Mouse (Mus musculus) left cerebral cortex, postnatal 25 days (tissue): ENCODE measurements around the gene Cpsf4. TPM values are rescaled to one million over a fixed set of nuclear protein-coding genes. Genes with fewer than 3 reads are reported as not detected.
"Not testable (repeated sequence)": the region's sequence is repeated elsewhere in the genome, so short reads cannot be mapped to it uniquely, and the experiment has no call there.

ENCODE experiments used
- DNase-seq, 2 experiments: peaks; one replicate each; pipeline ENCODE4 v3.0.0; 2022; ENCODE audit warnings: low spot score in 2 of 2, mixed read lengths in 1 of 2
- intact Hi-C: fragments of 180-260 bp; cut with DNase I; formaldehyde crosslinking; loops from one replicate; pipeline ENCODE4 v1.15.1; 2025
- total RNA-seq, 2 experiments: library from RNA; stranded (reverse); gene quantifications; 2 replicates each; pipeline ENCODE4 v1.2.3; 2021

Cpsf4 gene
- total RNA-seq, 2 experiments from 2014 or later: 21.4 to 21.7 TPM

- no peak for DNase-seq
- intact Hi-C loops: no loop called here
Measured at GRCm38 (mm10) chr5:145165184-145165583, 1.8 kb upstream of the Cpsf4 start.

GRCm38 (mm10) chr5:145167306-145167661 lies 271 bp downstream of the Cpsf4 start:
- DNase-seq: no peak

GRCm38 (mm10) chr5:145178461-145178980 lies 11.5 kb downstream of the Cpsf4 start:
- intact Hi-C loops: no loop called here
- DNase-seq: no peak

More at GRCm38 (mm10) chr5:145167306-145167661, 271 bp downstream of the Cpsf4 start:
- intact Hi-C loops: loop anchor here (2.0 kb wide), 2 partner anchors 24 to 26 kb away; partner anchors contain the start of genes Bud31 and Pdap1

- DNase-seq: no peak
- intact Hi-C loops: no loop called here
Measured at GRCm38 (mm10) chr5:145185244-145185643, 18.2 kb downstream of the Cpsf4 start.

GRCm38 (mm10) chr5:145189416-145189815 lies 22.4 kb downstream of the Cpsf4 start:
- intact Hi-C loops: no loop called here
- DNase-seq: no peak

GRCm38 (mm10) chr5:145190373-145190772 lies 23.4 kb downstream of the Cpsf4 start:
- DNase-seq: no peak
- intact Hi-C loops: loop anchor here (2.0 kb wide), 1 partner anchor 24 kb away; the partner anchor contains the start of genes Cpsf4 and Ptcd1

- intact Hi-C loops: loop anchor here (1.0 to 2.0 kb wide), 2 partner anchors 24 to 40 kb away; partner anchors contain the start of genes Cpsf4, Ptcd1 and Zfp655
Measured at GRCm38 (mm10) chr5:145190875-145191798, 24.1 kb downstream of the Cpsf4 start.

GRCm38 (mm10) chr5:145191962-145192361 lies 24.9 kb downstream of the Cpsf4 start, which contains the start of gene Atp5j2:
TSS of gene Atp5j2 (minus strand) at chr5:145192062.
- DNase-seq: no peak
- intact Hi-C loops: loop anchor here (1.0 to 2.0 kb wide), 2 partner anchors 25 to 39 kb away; partner anchors contain the start of genes Cpsf4, Ptcd1 and Zfp655

More at GRCm38 (mm10) chr5:145190875-145191798, 24.1 kb downstream of the Cpsf4 start:
- peak; percentile 93 to 96 for DNase-seq

GRCm38 (mm10) chr5:145200387-145200786 lies 33.4 kb downstream of the Cpsf4 start:
- DNase-seq: no peak
- intact Hi-C loops: no loop called here

- intact Hi-C loops: no loop called here
- DNase-seq: peak; percentile 71 to 88
Measured at GRCm38 (mm10) chr5:145201321-145201991, 34.4 kb downstream of the Cpsf4 start, which contains the start of gene Zkscan14. TSS of gene Zkscan14 (minus strand) at chr5:145201868.

GRCm38 (mm10) chr5:145202446-145202845 lies 35.4 kb downstream of the Cpsf4 start:
- no peak for DNase-seq
- intact Hi-C loops: no loop called here

GRCm38 (mm10) chr5:145203936-145204691 lies 37.1 kb downstream of the Cpsf4 start, which contains the start of gene Zkscan5:
TSS of gene Zkscan5 (plus strand) at chr5:145204562.
- peak; percentile 96 to 99 for DNase-seq
- intact Hi-C loops: loop anchor here (2.0 kb wide), 1 partner anchor 27 kb away; the partner anchor contains the start of gene Zfp655

- no peak for DNase-seq
- intact Hi-C loops: loop anchor here (2.0 kb wide), 1 partner anchor 26 kb away; the partner anchor contains the start of gene Zfp655
Measured at GRCm38 (mm10) chr5:145205041-145205440, 38.0 kb downstream of the Cpsf4 start.

- intact Hi-C loops: no loop called here
- no peak for DNase-seq
Measured at GRCm38 (mm10) chr5:145207385-145207784, 40.4 kb downstream of the Cpsf4 start.

- no peak for DNase-seq
- intact Hi-C loops: no loop called here
Measured at GRCm38 (mm10) chr5:145207954-145208353, 40.9 kb downstream of the Cpsf4 start.

GRCm38 (mm10) chr5:145208391-145208790 lies 41.4 kb downstream of the Cpsf4 start:
- DNase-seq, intact Hi-C loops: not testable (repeated sequence)

- intact Hi-C loops: no loop called here
- no peak for DNase-seq
Measured at GRCm38 (mm10) chr5:145211340-145211739, 44.3 kb downstream of the Cpsf4 start.

- no peak for DNase-seq
- intact Hi-C loops: no loop called here
Measured at GRCm38 (mm10) chr5:145212216-145212615, 45.2 kb downstream of the Cpsf4 start.

GRCm38 (mm10) chr5:145213505-145213904 lies 46.5 kb downstream of the Cpsf4 start:
- no peak for DNase-seq
- intact Hi-C loops: no loop called here
